Mouse (Mus musculus): ENCODE data around the gene Tmc7. TPM values are rescaled to one million over a fixed set of nuclear protein-coding genes. Genes with fewer than 3 reads are reported as not detected.

Tmc7 gene
- polyA plus RNA-seq, 1 experiment from 2014 or later = 9.4 TPM

DNA sequence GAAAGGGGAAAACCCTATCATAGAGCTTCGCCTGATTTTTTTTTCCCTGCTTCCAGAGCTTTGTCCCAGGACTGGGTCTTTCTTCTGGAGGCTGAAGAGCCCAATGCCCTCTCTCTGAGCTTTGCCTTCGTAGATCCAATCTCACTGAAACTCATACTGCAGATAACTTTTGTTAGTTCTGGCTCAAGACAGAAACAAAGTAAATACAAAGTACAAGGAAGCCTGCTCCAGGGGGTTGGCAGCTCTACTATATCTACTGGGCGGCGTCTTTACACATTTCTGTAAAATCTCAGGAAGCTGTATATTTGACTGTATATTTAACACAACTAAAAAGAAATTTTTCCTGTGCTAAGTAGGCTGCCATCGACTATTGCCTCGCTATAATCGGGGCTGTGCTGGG is 715 bp downstream of the Tmc7 start:
- Histone ChIP-seq H3K27ac (no peak overlapping the region), H3K9me3 (peaks cover 10% of the 10 kb centered on the region; the same call in 1 of the 2 replicates), H3K4me1 (peaks cover 10% of the 10 kb centered on the region), H3K9ac (peak overlapping the region; percentile 83), H3K4me3 (peak overlapping the region; percentile 62), H3K27me3 (replicated peaks) (no peaks in the 10 kb centered on the region), H3K36me3 (0 out of 2 replicates have a peak, but pooled peaks cover 2% of the 10 kb centered on the region), H3K4me2 (replicated peaks) (peak overlapping the region; percentile 82)
- ATAC-seq (ENCODE audit: low FRiP score, low read depth) = no peak
- WGBS = 26% methylated on average over 7 of the region's 7 CpGs

DNA sequence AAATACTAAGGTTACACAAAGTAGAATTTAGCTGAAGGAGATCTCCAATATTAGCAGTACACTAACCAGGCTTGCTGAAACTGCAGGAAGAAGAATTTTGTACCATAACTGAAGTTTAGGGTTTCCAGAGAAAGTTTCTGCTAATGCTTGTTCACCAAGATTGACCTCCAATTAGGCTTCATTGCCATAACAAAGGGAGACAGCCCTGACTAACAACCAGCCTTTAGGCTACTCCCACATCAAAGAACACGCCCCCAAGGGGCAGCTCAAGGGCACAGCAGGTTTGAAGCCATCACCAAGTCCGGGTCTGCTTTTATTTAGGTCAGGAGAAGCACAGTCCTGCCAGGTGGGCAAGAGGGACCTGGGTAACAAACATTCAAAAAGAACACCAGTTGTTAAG is 4.6 kb downstream of the Tmc7 start:
- Histone ChIP-seq H3K27ac (no peak overlapping the region), H3K4me3 (no peak overlapping the region), H3K4me1 (peaks cover 10% of the 10 kb centered on the region), H3K9ac (no peak overlapping the region), H3K9me3 (peaks cover 10% of the 10 kb centered on the region; the same call in 1 of the 2 replicates), H3K36me3 (0 out of 2 replicates have a peak, but pooled peaks cover 2% of the 10 kb centered on the region), H3K4me2 (replicated peaks) (no peak overlapping the region), H3K27me3 (replicated peaks) (no peaks in the 10 kb centered on the region)
- WGBS = 48% methylated on average over 2 of the region's 2 CpGs
- no peak for ATAC-seq (ENCODE audit: low FRiP score, low read depth)

DNA sequence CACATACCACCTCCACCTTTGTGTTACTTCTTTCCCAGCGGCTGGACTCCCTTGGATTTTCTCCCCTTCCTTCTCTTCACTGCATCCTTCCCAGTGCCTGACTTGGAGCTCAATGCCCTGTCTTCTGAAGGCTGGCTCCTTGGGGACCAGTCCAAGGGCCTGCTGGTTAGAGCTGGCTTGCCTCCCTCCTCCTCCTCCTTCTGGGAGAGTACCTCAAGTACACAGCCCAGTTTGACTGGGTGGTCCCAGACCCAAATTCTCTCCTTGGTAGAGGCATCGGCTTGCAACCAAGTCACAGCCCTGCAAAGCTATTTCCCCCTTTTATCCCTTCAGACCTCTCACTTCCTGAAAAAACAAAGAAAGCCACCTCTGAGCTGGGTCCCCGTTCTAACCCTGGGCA is 6.3 kb downstream of the Tmc7 start:
- H3K27ac ChIP-seq = no peak overlapping the region
- no peak overlapping the region for H3K9ac ChIP-seq
- H3K4me1 ChIP-seq = peaks cover 6% of the 10 kb centered on the region; the same call in 1 of the 2 replicates
- no peaks in the 10 kb centered on the region for H3K27me3 ChIP-seq (replicated peaks)
- H3K36me3 ChIP-seq = peaks cover 7% of the 10 kb centered on the region; the same call in 1 of the 2 replicates
- no peak for ATAC-seq (ENCODE audit: low FRiP score, low read depth)
- no peak overlapping the region for H3K4me3 ChIP-seq
- peaks cover 13% of the 10 kb centered on the region; the same call in 1 of the 2 replicates for H3K9me3 ChIP-seq
- H3K4me2 ChIP-seq (replicated peaks) = no peak overlapping the region
- 64% methylated on average over 3 of the region's 3 CpGs for whole genome bisulfite sequencing

DNA sequence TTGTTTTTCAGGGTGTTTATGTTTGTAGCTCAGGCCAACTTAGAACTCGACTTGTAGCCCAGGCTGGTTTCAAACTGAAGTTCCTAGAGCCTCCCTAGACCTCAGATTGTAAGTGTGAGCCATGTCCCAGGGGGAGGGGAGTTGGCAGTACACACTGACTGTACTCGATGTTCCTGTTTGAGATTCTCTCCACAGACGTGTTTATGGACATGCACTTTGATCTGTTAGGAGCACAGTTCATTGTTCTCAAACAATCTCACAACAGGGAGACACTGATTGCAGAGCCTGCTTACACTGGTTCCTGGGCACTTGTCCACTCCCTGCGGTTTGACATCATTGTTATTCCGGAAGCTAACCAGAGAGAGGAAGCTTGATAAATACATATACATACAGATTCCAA is 12.5 kb downstream of the Tmc7 start:
- WGBS = 45% methylated on average over 5 of the region's 5 CpGs
- H3K27ac ChIP-seq = no peak overlapping the region
- H3K4me3 ChIP-seq = no peak overlapping the region
- H3K9ac ChIP-seq = no peak overlapping the region
- ATAC-seq (ENCODE audit: low FRiP score, low read depth) = no peak
- H3K27me3 ChIP-seq (replicated peaks) = no peaks in the 10 kb centered on the region
- H3K4me1 ChIP-seq = peaks cover 16% of the 10 kb centered on the region
- 0 out of 2 replicates have a peak, but pooled peaks cover 8% of the 10 kb centered on the region for H3K9me3 ChIP-seq
- H3K4me2 ChIP-seq (replicated peaks) = no peak overlapping the region
- H3K36me3 ChIP-seq = peaks cover 5% of the 10 kb centered on the region; the same call in 1 of the 2 replicates

DNA sequence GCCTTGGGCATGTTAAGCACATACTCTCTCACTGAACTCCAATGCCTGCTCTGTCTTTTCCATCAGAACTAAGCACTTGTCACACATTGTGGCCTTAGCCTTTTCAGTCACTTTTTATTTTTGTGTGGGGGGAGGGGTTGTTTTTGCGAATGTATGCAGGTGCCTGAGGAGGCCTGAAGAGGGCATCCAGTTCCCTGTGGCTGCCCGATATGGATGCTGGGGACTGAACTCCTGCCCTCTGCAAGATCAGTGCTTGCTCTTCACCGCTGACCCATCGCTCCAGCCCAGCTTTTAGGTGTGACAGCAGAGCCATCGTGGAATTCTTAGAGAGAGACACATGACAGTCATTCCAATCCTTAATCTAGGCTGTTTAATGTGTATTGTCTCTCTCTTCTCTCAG is 13.2 kb downstream of the Tmc7 start:
- Histone ChIP-seq H3K36me3 (peaks cover 5% of the 10 kb centered on the region; the same call in 1 of the 2 replicates), H3K4me1 (peaks cover 16% of the 10 kb centered on the region), H3K4me2 (replicated peaks) (no peak overlapping the region), H3K9me3 (0 out of 2 replicates have a peak, but pooled peaks cover 8% of the 10 kb centered on the region), H3K27me3 (replicated peaks) (no peaks in the 10 kb centered on the region), H3K9ac (no peak overlapping the region), H3K27ac (no peak overlapping the region), H3K4me3 (no peak overlapping the region)
- 60% methylated on average over 5 of the region's 5 CpGs for WGBS
- ATAC-seq (ENCODE audit: low FRiP score, low read depth) = no peak

DNA sequence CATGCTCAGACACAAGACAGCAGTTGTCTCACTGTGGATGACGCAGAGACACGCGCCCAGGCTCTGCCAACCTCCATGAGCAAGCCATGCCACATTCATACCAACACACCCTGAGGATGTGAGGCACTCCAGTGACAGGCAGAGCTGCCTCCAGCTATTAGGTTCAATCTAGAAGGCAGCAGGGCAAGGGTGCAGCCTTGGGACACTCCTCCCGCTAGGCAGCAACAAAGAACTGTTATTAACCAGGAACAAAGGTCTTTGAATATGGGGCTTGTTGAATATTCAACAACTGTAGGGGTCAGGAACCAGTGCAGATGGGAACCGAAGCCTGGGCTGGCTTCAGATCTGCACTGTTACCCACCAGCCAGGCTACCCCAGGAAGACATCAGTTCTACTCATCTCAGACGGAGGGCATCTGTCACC is 15.4 kb downstream of the Tmc7 start:
- Histone ChIP-seq H3K36me3 (peaks cover 5% of the 10 kb centered on the region), H3K4me2 (replicated peaks) (no peak overlapping the region), H3K9ac (no peak overlapping the region), H3K27ac (no peak overlapping the region), H3K9me3 (0 out of 2 replicates have a peak, but pooled peaks cover 8% of the 10 kb centered on the region), H3K4me3 (no peak overlapping the region), H3K27me3 (replicated peaks) (no peaks in the 10 kb centered on the region), H3K4me1 (peaks cover 16% of the 10 kb centered on the region)
- peak; percentile 71 for ATAC-seq (ENCODE audit: low FRiP score, low read depth)
- 45% methylated on average over 6 of the region's 6 CpGs for WGBS

DNA sequence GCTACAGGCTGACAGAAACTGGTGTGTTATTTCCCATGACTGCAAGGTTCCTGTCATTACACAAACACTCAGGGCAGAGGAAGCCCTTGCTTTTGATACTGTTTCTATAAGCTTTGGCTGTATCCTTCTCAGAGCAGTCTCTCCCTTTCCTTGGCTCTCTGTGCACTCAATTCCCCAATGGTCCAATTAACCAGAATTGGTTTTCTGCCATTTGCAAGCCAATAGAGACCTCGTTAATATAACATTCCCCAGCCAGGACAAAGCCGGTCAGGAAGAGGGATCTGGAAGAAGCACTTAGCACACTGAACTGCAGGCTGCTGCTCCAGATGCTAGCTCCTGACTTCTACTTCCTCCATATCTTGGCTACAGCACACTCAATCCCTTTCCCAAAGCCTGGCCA is 30.2 kb downstream of the Tmc7 start:
- Histone ChIP-seq H3K4me1 (no peaks in the 10 kb centered on the region), H3K36me3 (peaks cover 70% of the 10 kb centered on the region), H3K4me3 (no peak overlapping the region), H3K4me2 (replicated peaks) (no peak overlapping the region), H3K27me3 (replicated peaks) (no peaks in the 10 kb centered on the region), H3K9me3 (no peaks in the 10 kb centered on the region), H3K27ac (no peak overlapping the region), H3K9ac (no peak overlapping the region)
- ATAC-seq (ENCODE audit: low FRiP score, low read depth) = no peak
- 61% methylated on average over 2 of the region's 2 CpGs for WGBS

DNA sequence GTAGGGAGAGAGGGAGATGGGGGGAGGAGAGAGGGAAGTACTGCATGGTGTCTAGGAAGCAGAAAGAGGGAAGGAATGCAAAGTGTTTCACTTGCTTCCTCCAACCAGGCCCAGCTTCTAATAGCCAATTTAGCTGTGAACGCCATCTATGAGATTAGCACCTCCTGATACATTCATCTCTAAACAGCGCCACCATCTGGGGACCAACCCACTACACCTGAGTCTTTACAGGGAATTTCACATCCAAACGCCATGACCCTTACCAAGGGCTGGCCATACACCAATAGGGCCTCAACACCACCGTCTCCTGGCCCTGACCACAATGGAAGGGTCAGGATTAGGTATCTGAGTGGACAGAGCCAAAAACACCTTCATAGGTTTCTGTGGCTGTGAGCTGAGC is 30.7 kb downstream of the Tmc7 start:
- no peak overlapping the region for H3K27ac ChIP-seq
- H3K27me3 ChIP-seq (replicated peaks) = no peaks in the 10 kb centered on the region
- no peak overlapping the region for H3K4me3 ChIP-seq
- 74% methylated on average over 4 of the region's 4 CpGs for WGBS
- ATAC-seq (ENCODE audit: low FRiP score, low read depth) = no peak
- H3K4me1 ChIP-seq = no peaks in the 10 kb centered on the region
- no peaks in the 10 kb centered on the region for H3K9me3 ChIP-seq
- peaks cover 70% of the 10 kb centered on the region for H3K36me3 ChIP-seq
- H3K4me2 ChIP-seq (replicated peaks) = no peak overlapping the region
- H3K9ac ChIP-seq = no peak overlapping the region

DNA sequence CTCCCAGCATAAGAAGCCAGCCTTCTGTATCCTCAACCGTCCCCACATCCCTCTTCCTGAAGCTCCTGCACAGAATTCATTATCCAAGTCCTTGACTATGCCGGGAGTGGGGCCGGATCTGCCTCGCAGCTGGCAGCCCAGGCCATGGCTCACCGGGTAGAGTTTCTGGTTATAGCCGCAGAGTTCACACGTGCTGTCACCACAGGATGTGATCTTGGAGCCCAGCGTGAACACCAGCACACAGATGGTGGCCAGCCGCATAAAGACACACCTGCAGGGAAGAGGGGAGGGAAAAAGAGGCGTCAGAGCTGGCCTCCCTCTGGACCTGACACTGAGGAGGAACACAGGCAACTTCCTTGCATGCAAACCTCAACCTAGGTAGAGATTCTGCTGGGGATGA is 37.1 kb downstream of the Tmc7 start:
- peaks cover 62% of the 10 kb centered on the region for H3K36me3 ChIP-seq
- H3K4me1 ChIP-seq = no peaks in the 10 kb centered on the region

DNA sequence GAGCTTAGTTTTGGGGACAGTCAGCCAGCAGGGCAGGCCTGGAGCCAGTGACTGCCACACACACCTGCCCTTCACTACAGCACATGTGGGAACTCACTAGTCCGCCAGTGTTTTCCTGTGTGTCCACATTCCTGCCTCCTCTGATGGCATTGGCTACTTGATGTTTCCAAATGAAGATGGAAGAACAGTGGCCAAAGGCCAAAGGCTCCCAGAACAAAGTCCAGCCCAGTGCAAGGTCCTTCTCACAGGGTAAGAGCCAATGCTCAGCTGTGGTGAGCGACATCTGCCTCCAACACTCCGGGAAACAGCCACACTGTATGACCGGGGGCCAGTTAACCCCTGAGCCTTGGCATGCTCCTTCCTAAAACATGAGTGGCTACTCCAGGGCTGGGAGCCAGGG is 40.4 kb downstream of the Tmc7 start:
- no peak overlapping the region for H3K9ac ChIP-seq

More for the DNA sequence above, 37.1 kb downstream of the Tmc7 start:
- H3K27me3 ChIP-seq (replicated peaks) = no peaks in the 10 kb centered on the region
- no peak overlapping the region for H3K27ac ChIP-seq
- no peak for ATAC-seq (ENCODE audit: low FRiP score, low read depth)
- WGBS = 72% methylated on average over 10 of the region's 10 CpGs
- no peak overlapping the region for H3K9ac ChIP-seq
- no peaks in the 10 kb centered on the region for H3K9me3 ChIP-seq
- H3K4me3 ChIP-seq = no peak overlapping the region
- H3K4me2 ChIP-seq (replicated peaks) = no peak overlapping the region

DNA sequence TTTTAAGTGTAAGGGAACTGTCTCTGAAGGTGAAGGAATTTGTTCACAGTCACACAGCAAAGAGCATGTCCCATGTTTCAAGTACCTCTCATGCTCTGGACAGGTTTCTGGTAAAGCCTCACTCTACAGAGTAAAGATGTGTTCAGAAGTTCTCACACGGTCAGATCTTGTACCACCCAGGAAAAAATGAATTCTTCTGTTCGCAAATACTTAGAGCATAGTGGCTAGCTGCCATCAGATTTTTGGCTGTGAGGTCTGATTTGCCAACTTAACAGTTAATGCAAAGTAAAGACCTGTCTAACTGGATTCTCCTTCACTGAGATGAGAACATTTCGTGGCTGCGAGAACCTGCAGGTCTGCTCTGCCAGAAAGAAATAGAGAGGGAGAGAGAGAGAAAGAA is 49.5 kb downstream of the Tmc7 start:
- 91% methylated on average over 4 of the region's 4 CpGs for WGBS
- Histone ChIP-seq H3K4me3 (no peak overlapping the region), H3K36me3 (peaks cover 10% of the 10 kb centered on the region), H3K4me1 (no peaks in the 10 kb centered on the region), H3K9ac (no peak overlapping the region), H3K27me3 (replicated peaks) (no peaks in the 10 kb centered on the region), H3K9me3 (no peaks in the 10 kb centered on the region), H3K4me2 (replicated peaks) (no peak overlapping the region), H3K27ac (no peak overlapping the region)
- no peak for ATAC-seq (ENCODE audit: low FRiP score, low read depth)

More for the DNA sequence above, 40.4 kb downstream of the Tmc7 start:
- Histone ChIP-seq H3K4me2 (replicated peaks) (no peak overlapping the region), H3K27me3 (replicated peaks) (no peaks in the 10 kb centered on the region), H3K4me1 (no peaks in the 10 kb centered on the region), H3K4me3 (no peak overlapping the region), H3K36me3 (peaks cover 40% of the 10 kb centered on the region), H3K9me3 (no peaks in the 10 kb centered on the region), H3K27ac (no peak overlapping the region)
- ATAC-seq (ENCODE audit: low FRiP score, low read depth) = no peak
- 97% methylated on average over 4 of the region's 4 CpGs for WGBS

DNA sequence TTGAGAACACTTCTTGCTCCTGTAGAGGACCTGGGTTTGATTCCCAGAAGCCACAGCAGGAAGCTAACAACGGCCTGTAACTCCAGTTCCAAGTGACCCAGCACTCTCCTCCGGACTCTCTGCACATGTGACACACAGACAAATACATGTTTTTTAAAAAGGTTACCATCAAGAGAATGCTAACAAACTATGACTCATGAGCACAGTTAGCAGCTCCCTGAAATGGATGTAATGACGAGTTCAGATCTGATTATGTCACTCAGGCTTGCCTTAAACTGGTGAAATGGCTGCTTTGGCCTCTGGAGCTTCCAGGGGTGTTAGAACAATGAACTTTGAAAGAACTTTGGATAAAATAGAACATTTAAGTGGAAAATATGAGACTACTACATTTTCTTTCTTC is 50.2 kb downstream of the Tmc7 start:
- Histone ChIP-seq H3K27me3 (replicated peaks) (no peaks in the 10 kb centered on the region), H3K27ac (no peak overlapping the region), H3K36me3 (peaks cover 8% of the 10 kb centered on the region), H3K4me1 (no peaks in the 10 kb centered on the region), H3K9me3 (no peaks in the 10 kb centered on the region), H3K4me3 (no peak overlapping the region), H3K9ac (no peak overlapping the region), H3K4me2 (replicated peaks) (no peak overlapping the region)
- 78% methylated on average over 3 of the region's 3 CpGs for WGBS
- ATAC-seq (ENCODE audit: low FRiP score, low read depth) = no peak

DNA sequence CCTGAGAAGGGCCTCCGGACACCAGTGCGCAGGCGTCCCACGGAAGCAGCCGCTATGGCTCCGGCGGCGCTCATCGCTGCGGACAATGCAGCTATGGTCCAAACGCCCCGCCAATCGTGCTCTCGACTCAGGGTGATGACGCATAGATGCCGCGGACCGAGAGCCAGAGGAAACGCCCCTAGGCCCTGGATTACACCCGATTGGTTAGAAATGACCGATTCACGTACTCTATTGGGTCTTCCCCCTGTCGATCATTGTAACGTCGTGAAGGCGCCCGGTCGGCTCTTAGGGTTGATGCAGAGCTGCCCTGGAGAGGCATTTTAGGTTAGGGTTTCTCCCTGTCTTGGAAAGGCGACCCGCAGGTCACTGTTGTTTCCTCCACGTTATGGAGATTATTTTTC is 51.4 kb downstream of the Tmc7 start, which contains the start of gene Coq7:
Gene Coq7 (minus strand): TSS at position 179 of the 401 bp plus-strand sequence.
- Histone ChIP-seq H3K36me3 (peaks cover 9% of the 10 kb centered on the region), H3K9ac (peak within 1 kb of the TSS; percentile 68), H3K4me2 (replicated peaks) (peak within 1 kb of the TSS; percentile 69), H3K4me1 (no peaks in the 10 kb centered on the region), H3K27ac (peak within 1 kb of the TSS; percentile 90), H3K9me3 (no peaks in the 10 kb centered on the region), H3K27me3 (replicated peaks) (no peaks in the 10 kb centered on the region), H3K4me3 (peak within 1 kb of the TSS; percentile 71)
- WGBS = 0% methylated on average over 31 of the region's 31 CpGs
- peak; percentile 100 for ATAC-seq (ENCODE audit: low FRiP score, low read depth)

Data from neural tube, embryonic 12.5 days (tissue).